33 mouse cellular contexts compared by ENCODE assay signal in the genomic region with DNA sequence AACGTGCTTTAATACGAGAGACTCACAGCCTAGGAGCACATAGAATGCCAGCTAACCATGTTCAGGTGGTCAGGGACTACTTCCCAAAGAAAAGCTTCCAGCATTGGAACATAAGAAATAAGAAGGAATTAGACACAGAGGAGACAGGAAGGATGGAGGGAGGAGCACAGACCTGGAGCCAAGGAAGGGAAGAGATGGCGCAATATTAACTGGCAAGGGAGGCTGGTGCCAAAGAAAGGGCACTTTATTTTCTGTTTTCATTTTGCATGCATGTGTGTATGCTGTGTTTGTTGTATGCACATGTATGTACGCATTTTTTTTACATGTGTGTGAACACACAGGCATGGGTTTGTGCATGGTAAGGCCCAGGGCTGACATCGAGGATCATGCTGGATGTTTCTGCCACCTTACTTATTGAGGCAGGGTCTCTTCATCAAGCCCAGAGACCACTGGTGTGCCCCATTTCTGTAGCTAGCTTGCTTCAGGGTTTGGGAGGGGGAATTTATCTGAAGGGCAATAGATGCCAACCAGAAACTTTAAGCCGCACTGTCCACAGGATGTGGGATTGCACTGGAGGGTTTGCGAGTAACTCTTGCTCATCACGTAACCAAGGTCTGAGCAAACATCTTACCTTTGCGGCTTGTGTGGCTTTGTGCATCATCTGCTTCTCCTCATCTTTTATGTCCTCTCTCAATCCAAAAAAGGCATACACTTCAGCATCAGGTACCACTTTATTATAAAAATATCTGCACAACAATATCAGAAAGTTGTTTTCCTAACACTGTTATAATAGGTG. TPM values are rescaled to one million over a fixed set of nuclear protein-coding genes. Genes with fewer than 3 reads are reported as not detected.
DNase-seq lines count a peak whose midpoint lies in the region; TF ChIP-seq lines count a peak whose summit lies in the region.
"Had no signal": no experiment of that assay in that cellular context is flagged by ENCODE, and none has a peak within 500 bp of the region (broad histone marks: within the 10 kb centered on the region; RNA-seq: fewer than 3 reads in every experiment).

No protein-coding gene starts in this region.

- intact Hi-C loops in left cerebral cortex, postnatal 14 days (cut with DNase I) = no loop called here

- DNase-seq in liver, adult 2 months (ENCODE audit: extremely low read depth, low read depth, low spot score) = peak; percentile 46
- no peak for DNase-seq in liver
- DNase-seq in NIH3T3 (ENCODE audit: low read depth) = peak; percentile 11
- peak; percentile 68 for DNase-seq in induced T-regulatory cell, adult 2 months (ENCODE audit: low read depth)
- no peak for DNase-seq in ovary, postnatal 10 days (ENCODE audit: low spot score)
- DNase-seq in spleen, postnatal 4 days (ENCODE audit: low spot score in 2 of 2) = no peak
- DNase-seq in left cerebral cortex, postnatal 14 days (ENCODE audit: low spot score in 2 of 2) = no peak
- DNase-seq in left cerebral cortex, adult 18-20 months (ENCODE audit: low spot score in 2 of 2) = no peak
- DNase-seq: adrenal gland, postnatal 25 days; B cell, adult 2 months; cerebellum, adult 18-20 months; cerebellum, postnatal 10 days; gastrocnemius, postnatal 14 days; kidney, postnatal 14 days; layer of hippocampus, adult 9-11 months; right cerebral cortex, postnatal 25 days; thymus, adult 18-20 months; thymus, postnatal 25 days had no signal

- no peaks in the 10 kb centered on the region for H3K27me3 ChIP-seq in liver, adult 2 months (ENCODE audit: control insufficient read depth, insufficient read depth, low read length)
- H3K27me3 ChIP-seq: embryonic facial prominence, embryonic 13.5 days; forebrain, embryonic 12.5 days; heart, embryonic 15.5 days; limb, embryonic 15.5 days; liver, embryonic 15.5 days; lung, embryonic 15.5 days; neural tube, embryonic 13.5 days had no signal

- no peaks in the 10 kb centered on the region for H3K79me2 ChIP-seq in liver, adult 2 months (ENCODE audit: control insufficient read depth, insufficient read depth, low read length)

- H3K36me3 ChIP-seq in liver, adult 2 months (ENCODE audit: control insufficient read depth, insufficient read depth, low read length) = peaks cover 68% of the 10 kb centered on the region
- H3K36me3 ChIP-seq: embryonic facial prominence, embryonic 13.5 days; forebrain, embryonic 12.5 days; heart, embryonic 10.5 days; heart, embryonic 15.5 days; limb, embryonic 10.5 days; limb, embryonic 15.5 days; lung, embryonic 15.5 days; neural tube, embryonic 13.5 days had no signal

- no peaks in the 10 kb centered on the region for H3K4me1 ChIP-seq in liver, adult 2 months (ENCODE audit: control insufficient read depth, insufficient read depth, low read length)
- H3K4me1 ChIP-seq: embryonic facial prominence, embryonic 13.5 days; forebrain, embryonic 12.5 days; heart, embryonic 10.5 days; heart, embryonic 15.5 days; limb, embryonic 10.5 days; limb, embryonic 15.5 days; liver, embryonic 15.5 days; lung, embryonic 15.5 days; neural tube, embryonic 13.5 days had no signal

- TF ChIP-seq POLR2A in liver, adult 2 months (IDR thresholded peaks at IDR 0.05; ENCODE audit: extremely low read depth, insufficient read depth, low read length) = no peak

- 85% methylated on average over 9 of the region's 9 CpGs for WGBS in liver, adult 2 months

- H3K27ac ChIP-seq in liver, adult 2 months (replicated peaks; ENCODE audit: insufficient read depth, low read depth, low read length) = no peak overlapping the region
- H3K27ac ChIP-seq: embryonic facial prominence, embryonic 13.5 days; forebrain, embryonic 12.5 days; heart, embryonic 10.5 days; heart, embryonic 15.5 days; limb, embryonic 10.5 days; limb, embryonic 15.5 days; liver, embryonic 15.5 days; lung, embryonic 15.5 days; neural tube, embryonic 13.5 days; stomach, postnatal 0 days had no signal

- H3K9ac ChIP-seq in liver, adult 2 months (ENCODE audit: low read depth, low read length) = no peak overlapping the region
- H3K9ac ChIP-seq: embryonic facial prominence, embryonic 13.5 days; forebrain, embryonic 12.5 days; heart, embryonic 15.5 days; limb, embryonic 15.5 days; liver, embryonic 15.5 days; lung, embryonic 15.5 days; neural tube, embryonic 13.5 days had no signal

- no peak for TF ChIP-seq CTCF in liver, adult 2 months (IDR thresholded peaks at IDR 0.05; ENCODE audit: low read depth, low read length)

- no peak overlapping the region for H3K4me3 ChIP-seq in liver, adult 2 months (ENCODE audit: insufficient read depth, low read depth, low read length)
- H3K4me3 ChIP-seq: embryonic facial prominence, embryonic 13.5 days; erythroblast, embryonic 14.5 days; forebrain, embryonic 12.5 days; heart, embryonic 10.5 days; heart, embryonic 15.5 days; limb, embryonic 10.5 days; limb, embryonic 15.5 days; liver, embryonic 15.5 days; lung, embryonic 15.5 days; neural tube, embryonic 13.5 days had no signal

RNA-seq across cellular contexts. Expression of gene Hc, which starts 22.5 kb away (rescaled TPM):
- 567 and 594 TPM in 2 replicates for total RNA-seq in liver, adult 2 months (2014; rRNA removed)
- polyA plus RNA-seq in liver, adult 2 months (2012; rRNA removed) = 121 and 139 TPM in 2 replicates
- total RNA-seq in left cerebral cortex, postnatal 14 days (2021) = under 1 TPM; 0.47 to 0.77 TPM
- total RNA-seq in left cerebral cortex, adult 18-20 months (2021) = under 1 TPM in 1 of 2 experiments, not detected in 1; 0.21 TPM
- total RNA-seq: adrenal gland, postnatal 25 days; common myeloid progenitor, adult 5-6 weeks; gastrocnemius, postnatal 14 days; granulocyte monocyte progenitor cell, adult 5-6 weeks; heart, postnatal 25 days; megakaryocyte progenitor cell, adult 5-6 weeks had no signal
- polyA plus RNA-seq: embryonic facial prominence, embryonic 13.5 days; erythroblast, embryonic 14.5 days; limb, embryonic 10.5 days; neural tube, embryonic 13.5 days had no signal

Comparison
In these comparisons a context has a peak if more than half of its experiments do, and no peak if none do; other contexts are left out.
1. DNase-seq: peak in liver, adult 2 months (single experiment), NIH3T3 (single experiment) and induced T-regulatory cell, adult 2 months (single experiment); none in liver (single experiment), ovary, postnatal 10 days (single experiment), spleen, postnatal 4 days (0 of 2), left cerebral cortex, postnatal 14 days (0 of 2) and left cerebral cortex, adult 18-20 months (0 of 2).
2. RNA of gene Hc, which starts 22.5 kb away (total RNA-seq): 567 to 594 TPM in liver, adult 2 months; 0.47 to 0.77 TPM in left cerebral cortex, postnatal 14 days and 0.21 TPM in left cerebral cortex, adult 18-20 months; every median in the first group is over 100 times any median in the second.